Mouse (Mus musculus) left cerebral cortex, postnatal 4 days (tissue): ENCODE results near the gene Fbf1. TPM values are rescaled to one million over a fixed set of nuclear protein-coding genes. Genes with fewer than 3 reads are reported as not detected.
A peak's percentile ranks its signal among the peaks of the same experiment; 100 is the strongest.

Experiments used
- DNase-seq: peaks from one replicate; pipeline ENCODE4 v3.0.0-alpha.2; 2022
- intact Hi-C: fragments of 180-260 bp; cut with DNase I; formaldehyde crosslinking; loops from one replicate; pipeline ENCODE4 v1.15.1; 2025
- total RNA-seq, 2 experiments: library from RNA; stranded (reverse); gene quantifications; 2 replicates each; pipeline ENCODE4 v1.2.3; 2021

Gene Fbf1
- total RNA-seq, 2 experiments from 2014 or later: 126 to 130 TPM

DNA sequence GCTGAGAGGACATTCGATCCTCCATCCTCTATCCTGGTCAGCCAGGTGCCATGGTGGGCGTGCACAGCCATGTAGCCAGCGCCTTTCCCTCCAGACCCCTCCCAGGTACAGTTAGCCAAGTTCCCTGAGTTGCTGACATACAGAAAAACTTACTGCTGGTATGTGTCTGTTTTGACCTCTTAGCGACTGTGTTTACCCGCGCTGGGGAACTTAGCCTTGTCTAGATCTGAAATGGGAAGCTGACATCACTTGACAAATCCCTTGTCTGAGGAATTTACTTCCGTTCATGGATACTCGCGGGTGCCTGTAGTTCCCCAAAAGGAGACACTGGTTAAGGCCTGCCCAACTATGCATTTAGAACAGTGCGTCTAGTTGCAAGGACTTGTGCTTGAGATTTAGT is 57.4 kb downstream of the Fbf1 start:
- intact Hi-C loops: no loop called here
- DNase-seq: no peak

DNA sequence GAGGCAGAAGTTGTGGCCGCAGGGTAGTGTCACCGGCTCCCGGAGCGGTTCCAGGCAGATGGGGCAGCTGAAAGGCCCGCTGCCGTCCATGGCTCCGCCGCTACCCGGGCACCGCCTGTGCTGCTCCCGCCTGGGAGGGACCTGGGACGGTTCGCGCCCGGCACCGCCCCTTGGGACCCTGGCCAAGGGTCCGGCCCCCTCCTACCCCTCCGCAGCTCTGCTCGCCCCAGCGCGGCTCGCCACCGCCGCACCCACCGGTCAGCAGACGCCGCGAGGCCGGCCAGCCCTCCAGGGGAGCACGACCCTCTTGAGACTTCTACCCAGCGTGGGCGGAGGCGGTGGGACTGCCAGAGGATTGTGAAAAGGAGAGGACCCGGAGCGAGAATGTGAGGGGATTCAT is 57.8 kb downstream of the Fbf1 start:
- DNase-seq: peak; percentile 39
- intact Hi-C loops: no loop called here

DNA sequence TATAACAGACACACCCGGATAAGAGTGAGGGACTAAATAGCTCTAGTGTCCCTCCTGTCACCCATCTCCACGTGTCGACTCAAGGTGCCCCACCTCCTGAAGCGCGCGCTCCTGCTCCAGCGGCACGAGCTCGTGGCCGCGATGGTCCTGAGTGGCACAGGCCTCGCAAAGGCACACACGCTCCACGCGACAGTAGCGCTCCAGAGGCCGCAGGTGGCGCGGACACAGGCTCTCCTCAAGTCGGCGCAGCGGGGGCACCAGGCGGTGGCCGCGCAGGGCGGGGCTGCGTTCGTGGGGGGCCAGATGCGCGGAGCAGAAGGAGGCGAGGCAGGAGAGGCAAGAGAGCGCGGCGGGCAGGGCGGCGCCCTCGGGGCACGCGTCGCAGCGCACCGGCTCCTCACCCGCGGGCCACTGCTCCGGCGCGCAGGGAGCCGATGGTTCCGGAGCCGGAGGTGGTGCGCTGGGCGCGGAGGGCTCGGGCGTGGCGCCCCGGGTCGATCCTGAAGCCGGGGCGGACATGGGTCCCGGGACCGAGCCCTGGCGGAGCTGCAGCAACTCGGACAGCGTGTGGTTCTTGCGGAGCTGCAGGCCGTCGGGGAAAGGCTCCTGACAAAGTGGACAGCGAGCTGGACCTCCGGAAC is 58.4 kb downstream of the Fbf1 start:
- intact Hi-C loops: no loop called here
- no peak for DNase-seq

DNA sequence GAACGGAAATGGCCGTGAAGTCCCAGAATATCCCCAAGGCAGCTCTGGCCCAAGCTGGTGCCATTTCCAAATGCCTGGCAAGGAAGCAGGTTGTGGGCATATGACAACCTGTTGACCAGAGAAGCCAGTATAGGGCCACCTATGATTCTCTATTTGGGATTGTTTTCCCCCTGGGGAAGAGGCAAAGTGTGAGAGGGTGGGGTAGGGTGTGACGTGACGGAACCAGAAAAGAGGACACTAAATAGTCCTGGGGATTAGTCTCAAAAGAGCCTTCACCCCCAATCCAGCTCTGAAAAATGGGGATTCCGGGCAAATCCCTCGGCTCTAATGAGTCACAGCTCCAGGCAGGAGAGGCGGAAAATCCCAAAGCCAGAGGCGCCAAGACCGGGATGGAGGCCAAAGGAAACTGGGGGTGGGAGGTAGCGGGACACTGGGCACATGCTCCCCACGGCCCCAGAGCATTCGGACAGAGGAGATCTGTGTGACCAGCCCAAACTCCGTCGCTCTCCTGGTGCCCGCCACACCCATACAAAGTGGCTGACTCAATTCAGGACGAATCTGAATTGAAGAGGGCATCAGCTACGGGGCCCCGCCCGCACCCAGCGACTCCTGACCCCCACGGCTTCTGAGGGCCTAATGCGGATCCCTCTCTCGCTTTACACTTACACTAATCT is 59.4 kb downstream of the Fbf1 start:
- intact Hi-C loops: no loop called here
- DNase-seq: no peak

- no peak for DNase-seq
- intact Hi-C loops: no loop called here
Observed at GRCm38 (mm10) chr11:116107777-116108285, 60.1 kb downstream of the Fbf1 start.

- no peak for DNase-seq
- intact Hi-C loops: no loop called here
Observed at GRCm38 (mm10) chr11:116106963-116107776, 60.8 kb downstream of the Fbf1 start.

- intact Hi-C loops: no loop called here
- no peak for DNase-seq
Observed at GRCm38 (mm10) chr11:116106154-116106962, 61.6 kb downstream of the Fbf1 start.

DNA sequence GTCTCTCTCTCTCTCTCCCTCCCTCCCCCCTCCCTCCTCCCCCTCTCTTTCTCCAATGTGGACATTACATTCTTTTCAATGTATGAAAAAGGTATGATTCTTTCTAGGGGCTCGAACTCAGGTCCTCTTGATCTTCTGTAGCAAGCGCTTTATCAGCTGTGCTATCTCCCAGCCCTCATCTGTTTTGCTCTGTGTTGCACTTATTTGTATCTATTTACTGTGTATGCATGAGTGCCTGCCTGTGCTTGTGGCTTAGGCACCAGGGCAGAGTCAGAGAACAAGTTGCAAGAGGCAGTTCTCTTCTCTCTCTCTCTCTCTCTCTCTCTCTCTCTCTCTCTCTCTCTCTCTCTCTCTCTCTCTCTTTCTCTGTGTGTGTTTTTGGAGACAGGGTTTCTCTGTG is 62.9 kb downstream of the Fbf1 start:
- intact Hi-C loops: no loop called here

GRCm38 (mm10) chr11:116104006-116104646 is 63.8 kb downstream of the Fbf1 start:
- intact Hi-C loops: no loop called here

More for the DNA sequence above, 62.9 kb downstream of the Fbf1 start:
- DNase-seq: no peak

DNA sequence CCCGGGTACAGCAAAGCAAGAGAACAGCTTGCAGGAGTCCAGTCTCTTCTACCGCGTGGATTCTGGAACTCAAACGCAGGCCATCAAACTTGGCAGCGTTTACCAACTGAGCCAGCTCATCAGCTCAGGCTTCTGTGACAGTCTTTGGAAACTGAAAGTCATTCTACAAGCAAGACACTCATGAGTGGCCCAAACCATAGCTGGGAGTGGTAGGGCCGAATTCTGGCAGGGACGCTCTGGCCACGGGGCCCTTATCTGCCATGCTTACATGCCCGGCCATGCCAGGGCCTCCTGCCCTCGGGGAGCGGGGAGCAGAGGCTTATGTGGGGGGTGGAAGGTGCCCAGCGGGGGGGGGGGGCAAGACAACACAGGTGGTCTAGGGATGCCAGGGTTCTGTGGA is 64.4 kb downstream of the Fbf1 start:
- intact Hi-C loops: no loop called here
- no peak for DNase-seq

More at GRCm38 (mm10) chr11:116104006-116104646, 63.8 kb downstream of the Fbf1 start:
- no peak for DNase-seq

DNA sequence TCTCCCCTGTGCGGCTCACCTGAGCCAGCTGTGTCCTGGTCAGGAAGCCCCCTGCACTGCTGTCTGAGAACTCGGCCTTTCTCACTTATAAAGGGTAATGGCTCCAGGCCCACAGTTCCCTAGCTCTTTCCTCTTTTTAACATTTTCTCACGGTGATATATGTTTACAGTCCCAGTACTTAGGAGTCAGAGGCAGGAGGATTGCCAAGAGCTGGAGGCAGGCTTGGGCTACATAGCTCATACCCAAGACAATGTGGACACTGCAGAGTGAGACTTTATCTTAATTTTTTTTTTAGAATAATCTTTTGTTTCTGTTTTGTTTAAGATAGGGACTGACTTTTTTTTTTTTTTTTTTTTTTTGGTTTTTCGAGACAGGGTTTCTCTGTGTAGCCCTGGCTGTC is 65.5 kb downstream of the Fbf1 start:
- DNase-seq: no peak
- intact Hi-C loops: no loop called here

DNA sequence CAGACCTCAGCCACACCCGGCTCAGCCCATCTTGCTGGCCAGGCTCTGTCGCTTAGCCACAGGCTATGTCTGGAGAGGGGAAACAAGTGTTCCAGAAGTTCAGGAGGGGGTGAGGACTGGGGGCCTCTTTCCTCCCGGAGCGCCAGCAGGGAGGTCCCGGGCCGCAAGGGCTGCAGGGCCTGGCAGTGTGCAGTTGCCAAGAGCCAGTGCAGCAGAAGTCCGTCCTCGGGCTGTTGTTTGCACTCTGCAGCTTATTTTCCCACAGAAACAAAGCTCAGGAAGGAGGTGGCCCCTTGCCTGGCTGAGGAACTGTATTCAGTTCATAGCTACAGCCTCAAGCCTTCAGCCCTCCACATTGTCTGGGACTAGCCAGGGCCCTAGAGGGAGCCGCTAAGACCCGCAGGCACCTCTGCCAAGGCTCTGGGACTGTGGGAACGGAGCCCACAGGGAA is 66.0 kb downstream of the Fbf1 start:
- intact Hi-C loops: no loop called here
- DNase-seq: peak; percentile 52

GRCm38 (mm10) chr11:116100839-116101238 is 67.1 kb downstream of the Fbf1 start:
- intact Hi-C loops: no loop called here

GRCm38 (mm10) chr11:116100385-116100784 is 67.6 kb downstream of the Fbf1 start:
- intact Hi-C loops: no loop called here
- DNase-seq: no peak

More at GRCm38 (mm10) chr11:116100839-116101238, 67.1 kb downstream of the Fbf1 start:
- no peak for DNase-seq

DNA sequence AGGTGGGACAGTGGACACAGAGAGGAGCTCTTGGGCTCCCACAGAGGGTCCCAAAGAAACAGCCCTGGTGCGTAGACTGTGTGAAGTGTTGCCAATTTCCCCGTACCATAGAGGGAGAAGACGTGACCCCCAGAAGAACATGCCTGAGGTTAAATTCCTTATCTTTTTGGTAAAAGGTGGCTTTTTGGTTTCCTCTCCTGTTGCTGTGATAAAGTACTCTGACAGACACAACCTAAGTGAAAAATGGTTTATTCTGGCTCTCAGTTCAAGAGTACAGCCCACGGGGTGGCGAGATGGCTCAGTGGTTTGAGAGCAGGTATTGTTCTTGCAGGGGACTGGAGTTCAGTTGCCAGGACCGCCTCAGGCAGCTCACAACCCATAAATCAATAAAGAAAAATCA is 68.5 kb downstream of the Fbf1 start:
- intact Hi-C loops: no loop called here
- no peak for DNase-seq

- no peak for DNase-seq
- intact Hi-C loops: no loop called here
Observed at GRCm38 (mm10) chr11:116098711-116099460, 69.1 kb downstream of the Fbf1 start.

DNA sequence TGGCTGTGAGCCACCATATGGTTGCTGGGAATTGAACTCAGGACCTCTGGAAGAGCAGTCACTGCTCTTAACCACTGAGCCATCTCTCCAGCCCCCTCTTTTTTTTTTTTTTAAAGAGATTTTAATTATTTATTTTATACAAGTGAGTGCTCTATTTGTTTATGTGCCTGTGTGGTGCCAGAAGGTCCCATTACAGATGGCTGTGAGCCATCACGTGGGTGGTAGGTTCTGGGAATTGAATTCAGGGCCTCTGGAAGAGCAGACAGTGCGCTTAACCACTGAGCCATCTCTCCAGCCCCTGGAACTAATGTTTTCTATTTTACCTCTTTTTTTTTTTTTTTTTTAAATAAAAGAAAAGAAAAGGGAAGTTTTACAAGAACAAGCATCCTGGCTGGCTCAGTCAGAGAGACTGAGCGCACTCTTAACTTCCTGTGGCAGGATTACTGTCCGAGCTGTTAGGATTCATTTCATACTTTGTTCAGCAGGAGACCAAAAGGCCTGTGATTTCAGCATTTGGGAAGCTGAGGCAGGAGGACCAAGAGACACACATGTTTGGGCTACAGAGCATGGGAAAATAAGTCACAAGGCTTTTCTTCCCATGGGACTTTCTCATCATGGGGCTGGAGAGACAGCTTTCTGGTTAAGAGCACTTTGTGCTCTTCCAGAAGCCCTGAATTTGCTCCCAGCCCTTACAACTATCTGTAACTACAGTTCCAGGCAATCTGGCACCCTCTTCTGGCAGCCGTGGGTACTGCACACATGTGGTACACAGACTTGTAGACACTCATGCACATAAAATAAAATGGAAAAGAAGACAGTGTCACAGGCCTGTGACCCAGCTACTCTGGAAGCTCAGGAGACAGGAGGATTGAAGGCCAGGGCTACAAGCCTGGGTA is 71.5 kb downstream of the Fbf1 start:
- no peak for DNase-seq
- intact Hi-C loops: no loop called here

DNA sequence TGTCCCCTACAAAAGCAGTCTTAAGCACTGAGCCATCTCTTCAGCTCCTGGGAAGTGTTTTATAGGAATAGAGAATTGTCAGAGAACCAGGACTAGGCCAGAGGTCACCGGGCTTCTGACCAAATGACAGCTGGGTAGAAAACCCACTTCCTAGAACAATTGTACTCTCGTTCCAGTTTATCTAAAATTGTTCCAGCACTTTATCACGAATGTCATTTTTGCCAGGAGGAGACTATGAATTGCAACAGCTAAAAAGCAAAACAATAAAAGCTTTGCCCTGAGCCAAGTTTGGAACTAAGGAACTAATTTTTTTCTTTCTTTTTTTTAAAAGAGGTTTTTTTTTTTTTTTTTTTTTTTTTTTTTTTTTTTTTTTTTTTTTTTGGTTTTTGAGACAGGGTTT is 72.4 kb downstream of the Fbf1 start:
- DNase-seq: no peak
- intact Hi-C loops: loop anchor here (2.0 kb wide), 1 partner anchor 29 kb away; no protein-coding TSS in a partner anchor
